Mouse (Mus musculus) megakaryocyte, embryonic 14.5 days (primary cell): ENCODE data around the gene Zfp523. TPM values are rescaled to one million over a fixed set of nuclear protein-coding genes. Genes with fewer than 3 reads are reported as not detected.
"Not testable (repeated sequence)": the region's sequence is repeated elsewhere in the genome, so short reads cannot be mapped to it uniquely, and the experiment has no call there.

Experiments
- H3K27me3 ChIP-seq: replicated peaks from 2 replicates; pipeline ENCODE3; 2012; ENCODE audit warnings: inconsistent platforms
- H3K36me3 ChIP-seq: replicated peaks from 2 replicates; pipeline ENCODE3; 2012; ENCODE audit warnings: low read length, inconsistent platforms, mixed read lengths
- H3K4me1 ChIP-seq: 2 replicates; pipeline ENCODE4 v1.6.1; 2012; ENCODE audit warnings: inconsistent platforms
- H3K4me3 ChIP-seq: replicated peaks from 2 replicates; pipeline ENCODE3; 2012; ENCODE audit warnings: moderate library complexity, mild to moderate bottlenecking, inconsistent platforms
- H3K9me3 ChIP-seq: 2 replicates; pipeline ENCODE4 v1.6.1; 2012; ENCODE audit warnings: inconsistent platforms
- FLI1 ChIP-seq: IDR thresholded peaks from 2 replicates; pipeline ENCODE4 v1.6.1; 2012; ENCODE audit warnings: low read length, inconsistent platforms, mixed read lengths
- GATA1 ChIP-seq: IDR thresholded peaks from 3 replicates; pipeline ENCODE4 v1.6.1; 2012; ENCODE audit warnings: mixed read lengths, low read length, inconsistent platforms, borderline replicate concordance
- polyA plus RNA-seq: library from polyadenylated mRNA; stranded (reverse); fragments of >175 nt; gene quantifications from 2 replicates; pipeline ENCODE4 v1.2.3, GENCODE M21; 2012; ENCODE audit warnings: low replicate concordance; ENCODE audit not compliant: insufficient read depth

Gene Zfp523
- polyA plus RNA-seq, 1 experiment, result 45.0 TPM

DNA sequence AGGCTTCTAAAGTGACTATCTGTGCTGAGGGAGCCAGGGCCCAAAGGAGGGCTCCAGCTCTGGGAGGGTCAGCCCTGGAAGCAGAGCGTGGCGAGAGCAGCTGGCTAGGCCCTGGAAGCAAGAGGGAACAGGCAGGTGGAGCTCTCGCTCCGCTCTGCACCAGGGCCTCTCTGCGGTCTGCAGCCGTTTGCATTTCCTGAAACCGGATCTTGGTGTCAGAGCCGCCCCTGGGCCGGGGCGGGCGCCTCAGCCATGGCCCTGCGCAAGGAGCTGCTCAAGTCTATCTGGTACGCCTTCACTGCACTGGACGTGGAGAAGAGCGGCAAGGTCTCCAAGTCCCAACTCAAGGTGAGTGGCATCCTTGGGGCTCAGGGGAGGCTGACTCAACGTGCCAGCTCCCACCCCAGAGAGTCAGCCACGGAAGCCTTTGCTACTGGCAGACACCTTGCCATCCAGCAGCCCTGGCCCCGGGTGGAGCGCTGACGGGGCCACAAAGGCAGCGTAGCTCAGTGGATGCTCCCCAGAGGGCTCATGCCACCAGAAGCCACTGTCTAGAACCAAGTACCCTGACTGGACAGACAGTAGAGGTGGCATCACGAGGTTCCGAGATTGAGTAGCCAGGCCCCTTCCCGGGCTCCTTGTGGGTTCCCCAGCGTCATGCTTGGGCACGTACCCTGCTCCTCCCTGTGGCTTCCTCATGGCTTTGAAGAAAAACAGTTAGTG lies 30.8 kb downstream of the Zfp523 start, which contains the start of gene Def6:
Def6 (plus strand) TSS at position 188 of the 723 bp plus-strand sequence.
- H3K27me3 ChIP-seq, result peaks cover 2% of the 10 kb centered on the region
- no peaks in the 10 kb centered on the region for H3K9me3 ChIP-seq
- no peak for TF ChIP-seq FLI1
- TF ChIP-seq GATA1, result no peak
- peaks cover 43% of the 10 kb centered on the region for H3K36me3 ChIP-seq
- peak within 1 kb of the TSS; percentile 95 for H3K4me3 ChIP-seq
- H3K4me1 ChIP-seq, result peaks cover 87% of the 10 kb centered on the region

DNA sequence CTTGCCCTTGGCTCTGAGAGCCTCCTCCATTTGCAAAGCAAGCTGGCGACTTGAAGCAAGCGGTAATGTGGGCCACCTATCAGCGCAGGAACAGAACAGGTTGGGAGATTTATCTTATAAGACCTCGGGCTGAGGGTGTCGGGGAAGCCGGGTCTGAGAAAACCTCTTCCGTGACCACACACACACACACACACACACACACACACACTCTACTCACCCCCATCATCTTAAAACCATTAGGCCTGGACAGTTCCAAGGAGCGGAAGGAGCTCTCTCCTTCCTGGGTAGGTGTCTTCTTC lies 31.3 kb downstream of the Zfp523 start:
- TF ChIP-seq GATA1, result no peak
- TF ChIP-seq FLI1, result no peak
- peaks cover 43% of the 10 kb centered on the region for H3K36me3 ChIP-seq
- H3K9me3 ChIP-seq, result no peaks in the 10 kb centered on the region
- H3K27me3 ChIP-seq, result peaks cover 2% of the 10 kb centered on the region
- peak overlapping the region; percentile 95 for H3K4me3 ChIP-seq
- peaks cover 89% of the 10 kb centered on the region for H3K4me1 ChIP-seq

DNA sequence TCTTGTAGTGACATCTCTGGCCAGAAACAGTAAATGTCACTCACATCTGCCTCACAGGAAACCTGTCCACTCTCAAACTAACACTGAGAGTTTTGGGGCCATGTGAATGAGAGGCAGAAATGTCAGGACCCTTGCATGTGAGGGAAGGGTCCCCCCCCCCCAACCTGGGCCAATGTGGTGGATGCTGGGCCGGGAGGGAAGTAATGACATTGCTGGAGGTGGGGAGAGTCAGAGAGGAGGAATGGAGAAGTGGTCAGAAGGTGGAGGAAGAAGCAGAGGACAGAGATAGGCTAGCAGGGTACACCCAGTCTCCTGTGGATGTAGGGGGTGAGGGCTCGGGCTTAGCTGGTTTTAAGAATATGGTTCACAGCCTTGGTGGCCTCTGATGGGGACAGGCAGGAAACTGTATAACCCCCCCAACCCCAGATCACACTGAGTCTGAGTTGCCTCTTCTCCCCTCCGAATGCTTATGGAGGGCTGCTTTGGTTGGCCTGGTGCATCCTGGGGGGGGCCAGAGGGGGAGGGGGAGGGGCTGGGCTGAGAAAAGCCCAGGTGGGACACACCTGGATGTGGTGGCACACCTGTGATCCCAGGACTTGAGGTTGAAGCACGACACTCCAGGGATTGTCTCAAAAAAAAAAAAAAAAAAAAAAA lies 32.7 kb downstream of the Zfp523 start:
- H3K4me1 ChIP-seq, result peaks cover 94% of the 10 kb centered on the region
- no peak for TF ChIP-seq GATA1
- no peak for TF ChIP-seq FLI1
- H3K27me3 ChIP-seq, result peaks cover 2% of the 10 kb centered on the region
- no peaks in the 10 kb centered on the region for H3K9me3 ChIP-seq
- peak overlapping the region; percentile 95 for H3K4me3 ChIP-seq
- H3K36me3 ChIP-seq, result peaks cover 47% of the 10 kb centered on the region

DNA sequence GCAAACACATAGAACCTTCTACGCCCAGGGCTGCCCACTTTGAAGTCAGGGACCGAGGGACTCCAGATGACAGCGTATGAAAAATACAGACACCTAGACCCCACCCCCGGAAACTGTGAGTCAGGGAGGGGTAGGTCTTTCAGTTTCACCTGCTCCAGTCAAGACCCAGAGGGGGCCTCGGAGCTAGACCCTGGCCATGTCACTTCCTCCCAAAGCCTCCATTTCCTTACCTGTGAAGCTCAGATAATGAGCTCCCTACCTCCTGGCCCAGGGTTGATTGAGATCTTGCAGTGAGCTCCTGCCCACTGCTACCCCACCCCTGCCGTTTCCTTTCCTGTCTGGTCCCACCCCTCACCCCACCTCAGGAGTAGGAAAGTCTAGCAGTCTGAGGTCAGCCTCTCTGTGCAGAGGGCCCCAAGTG lies 35.0 kb downstream of the Zfp523 start:
- H3K4me3 ChIP-seq, result peak overlapping the region; percentile 18
- H3K36me3 ChIP-seq, result peaks cover 56% of the 10 kb centered on the region
- no peak for TF ChIP-seq FLI1
- TF ChIP-seq GATA1, result no peak

DNA sequence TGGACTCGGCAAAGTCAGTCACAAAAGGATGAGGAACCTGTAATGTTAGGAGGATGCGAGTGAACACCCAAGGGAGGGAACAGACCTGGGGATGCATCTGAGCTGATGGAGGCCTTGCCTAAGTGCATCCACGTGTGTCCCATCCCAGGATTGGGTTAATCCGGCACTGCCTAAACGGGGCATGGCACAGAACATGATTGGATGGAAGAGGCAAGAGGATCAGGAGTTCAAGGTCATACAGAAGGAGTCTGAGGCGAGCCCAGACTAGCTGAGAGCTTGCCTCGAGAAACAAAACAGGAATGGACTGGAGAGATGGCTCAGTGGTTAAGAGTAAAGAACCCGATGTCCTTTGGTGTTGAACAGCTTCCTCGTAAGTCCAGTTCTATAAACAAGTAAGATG lies 35.5 kb downstream of the Zfp523 start:
- Histone ChIP-seq H3K9me3 (no peaks in the 10 kb centered on the region), H3K4me3 (peak overlapping the region; percentile 60), H3K4me1 (peaks cover 86% of the 10 kb centered on the region), H3K36me3 (peaks cover 60% of the 10 kb centered on the region), H3K27me3 (no peaks in the 10 kb centered on the region)
- TF ChIP-seq FLI1 (no peak), GATA1 (no peak)

More for the DNA sequence above, 35.0 kb downstream of the Zfp523 start:
- Histone ChIP-seq H3K4me1 (peaks cover 86% of the 10 kb centered on the region), H3K9me3 (no peaks in the 10 kb centered on the region), H3K27me3 (no peaks in the 10 kb centered on the region)

DNA sequence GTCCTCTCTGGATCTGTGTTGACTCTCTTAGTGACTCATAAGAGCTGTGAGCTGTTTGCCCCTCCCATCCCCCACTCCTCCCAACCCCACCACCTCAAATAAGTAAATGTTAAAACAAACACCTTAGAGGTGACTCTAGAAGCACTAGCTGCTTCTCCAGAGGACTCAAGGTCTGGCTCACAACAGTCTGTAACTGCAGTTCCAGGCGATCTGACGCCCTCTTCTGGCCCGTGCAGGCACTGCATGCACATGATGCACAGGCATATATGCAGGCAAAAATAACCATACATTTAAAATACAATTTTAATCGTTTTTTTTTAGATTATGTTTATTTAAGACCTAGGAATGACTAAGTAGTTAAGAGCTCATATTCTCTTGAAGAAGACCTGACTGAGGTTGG lies 36.3 kb downstream of the Zfp523 start:
- Histone ChIP-seq H3K4me1 (peaks cover 86% of the 10 kb centered on the region), H3K4me3 (no peak overlapping the region), H3K9me3 (no peaks in the 10 kb centered on the region), H3K27me3 (no peaks in the 10 kb centered on the region), H3K36me3 (peaks cover 60% of the 10 kb centered on the region)
- TF ChIP-seq GATA1, result no peak
- TF ChIP-seq FLI1, result no peak

DNA sequence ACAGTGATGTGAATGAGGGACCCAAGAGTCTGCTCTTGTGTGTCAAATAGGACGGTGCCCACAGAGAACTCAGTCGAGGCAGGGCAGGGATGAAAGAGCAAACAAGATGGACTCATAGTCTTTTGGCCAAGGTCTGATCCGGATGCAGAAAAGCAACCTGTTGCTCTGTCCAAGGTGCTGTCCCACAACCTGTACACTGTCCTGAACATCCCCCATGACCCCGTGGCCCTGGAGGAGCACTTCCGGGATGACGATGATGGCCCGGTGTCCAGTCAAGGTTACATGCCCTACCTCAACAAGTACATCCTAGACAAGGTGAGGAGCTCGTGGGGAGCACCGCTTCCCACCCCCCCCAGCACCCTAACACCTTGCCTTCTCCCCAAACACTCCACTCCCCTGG lies 39.9 kb downstream of the Zfp523 start:
- Histone ChIP-seq H3K9me3 (no peaks in the 10 kb centered on the region), H3K36me3 (peaks cover 83% of the 10 kb centered on the region), H3K4me3 (peak overlapping the region; percentile 88), H3K4me1 (peaks cover 86% of the 10 kb centered on the region), H3K27me3 (no peaks in the 10 kb centered on the region)
- TF ChIP-seq FLI1, result no peak
- no peak for TF ChIP-seq GATA1

DNA sequence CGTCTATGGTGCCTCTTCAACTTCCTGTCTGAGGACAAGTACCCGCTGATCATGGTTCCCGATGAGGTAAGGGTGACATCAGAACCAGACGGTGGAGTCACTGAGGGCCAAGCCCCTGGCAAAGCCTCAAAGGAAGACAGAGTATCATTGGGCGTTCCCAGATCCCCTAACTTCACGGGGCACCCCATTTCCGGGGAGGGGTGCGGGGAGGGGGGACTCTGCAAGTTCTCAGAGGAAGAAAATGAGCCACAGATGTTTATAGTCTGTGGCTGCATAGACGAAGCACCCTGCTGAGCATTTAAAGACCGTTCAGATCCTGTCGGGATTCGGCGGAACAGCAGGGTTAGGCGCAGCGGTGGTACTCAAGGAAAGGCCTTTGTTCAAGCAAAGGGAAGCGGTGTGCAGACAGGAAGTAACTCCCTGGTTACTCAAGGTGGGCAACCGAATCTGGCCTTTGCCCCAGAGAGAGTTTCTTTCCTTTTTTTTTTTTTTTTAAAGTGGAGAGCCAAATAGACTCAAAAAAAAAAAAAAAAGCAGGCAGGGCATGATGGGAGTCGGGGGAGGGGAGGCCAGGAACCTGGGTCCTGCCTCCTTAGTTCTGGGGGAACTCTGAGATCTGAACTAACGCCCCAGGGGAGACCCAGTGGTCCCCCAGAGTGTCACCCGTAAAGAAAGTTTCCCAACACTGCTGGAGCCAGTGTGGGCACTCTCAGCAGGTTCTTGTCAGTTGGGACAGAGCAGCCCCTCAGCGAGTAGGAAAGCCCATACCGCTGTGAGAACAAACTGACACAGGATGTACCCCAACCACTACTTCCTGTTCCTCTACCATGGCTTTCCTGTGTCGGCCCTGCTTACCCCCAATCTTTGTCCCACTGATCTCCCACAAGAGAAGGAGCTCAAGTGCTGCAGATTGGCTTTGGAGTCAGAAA lies 41.1 kb downstream of the Zfp523 start:
- Histone ChIP-seq H3K36me3 (peaks cover 82% of the 10 kb centered on the region), H3K4me3 (peak overlapping the region; percentile 88)
- TF ChIP-seq GATA1 (no peak), FLI1 (no peak)

DNA sequence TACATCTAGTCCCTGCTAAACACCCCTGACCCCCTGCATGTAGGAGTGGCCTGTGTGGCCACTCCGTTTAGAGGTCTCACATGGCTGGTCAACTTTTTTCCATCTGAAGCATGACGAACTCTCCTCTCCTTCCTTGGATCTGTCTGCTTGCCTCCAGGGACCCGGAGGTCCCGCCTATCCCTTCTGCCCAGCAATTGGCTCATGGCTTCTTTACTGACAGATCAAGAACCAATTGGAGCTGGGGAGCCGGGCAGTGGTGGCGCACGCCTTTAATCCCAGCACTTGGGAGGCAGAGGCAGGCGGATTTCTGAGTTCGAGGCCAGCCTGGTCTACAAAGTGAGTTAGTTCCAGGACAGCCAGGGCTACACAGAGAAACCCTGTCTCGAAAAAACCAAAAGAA lies 45.5 kb downstream of the Zfp523 start:
- not testable (repeated sequence) for H3K4me3 ChIP-seq, H3K27me3 ChIP-seq, H3K9me3 ChIP-seq
- peaks cover 79% of the 10 kb centered on the region for H3K4me1 ChIP-seq
- peaks cover 81% of the 10 kb centered on the region for H3K36me3 ChIP-seq

More for the DNA sequence above, 41.1 kb downstream of the Zfp523 start:
- no peaks in the 10 kb centered on the region for H3K9me3 ChIP-seq
- peaks cover 82% of the 10 kb centered on the region for H3K4me1 ChIP-seq
- H3K27me3 ChIP-seq, result no peaks in the 10 kb centered on the region
